Mouse (Mus musculus) myocyte (in vitro differentiated cells): ENCODE measurements at regions not wholly inside any gene's neighbourhood (a gene's known extent, or its start where the extent isn't known, plus 50 kb on each side); places are given as distances from the start of the nearest gene placed in this dataset.

Experiments
- H3K27me3 ChIP-seq: one replicate; pipeline ENCODE4 v1.6.1; 2011; ENCODE audit not compliant: control insufficient read depth, insufficient read depth, insufficient read length
- H3K36me3 ChIP-seq: one replicate; pipeline ENCODE4 v1.6.1; 2011; ENCODE audit not compliant: control insufficient read depth, insufficient read depth
- H3K4me2 ChIP-seq: one replicate; pipeline ENCODE4 v1.6.1; 2011; ENCODE audit warnings: low read depth, control low read depth
- H3K4me3 ChIP-seq: one replicate; pipeline ENCODE4 v1.5.1; 2011; ENCODE audit warnings: mild to moderate bottlenecking, control low read depth, moderate library complexity
- H3K79me2 ChIP-seq: one replicate; pipeline ENCODE4 v1.6.1; 2011; ENCODE audit not compliant: control insufficient read depth, insufficient read depth
- H3ac ChIP-seq: one replicate; pipeline ENCODE4 v1.6.1; 2011; ENCODE audit not compliant: control insufficient read depth, insufficient read length
- CEBPB ChIP-seq: IDR thresholded peaks from 2 replicates; pipeline ENCODE4 v1.6.1; 2011; ENCODE audit warnings: mild to moderate bottlenecking, moderate library complexity; ENCODE audit not compliant: poor library complexity, insufficient read depth, severe bottlenecking
- E2F4 ChIP-seq: IDR thresholded peaks from one replicate; pipeline ENCODE4 v1.6.1; 2011; ENCODE audit warnings: mild to moderate bottlenecking, control low read depth, moderate library complexity; ENCODE audit not compliant: insufficient read depth
- MAX ChIP-seq: IDR thresholded peaks from one replicate; pipeline ENCODE4 v1.6.1; 2011; ENCODE audit warnings: low read depth, mild to moderate bottlenecking, control low read depth
- MYOD1 ChIP-seq, 3 experiments: IDR thresholded peaks; one replicate each; pipeline ENCODE4 v1.6.1; 2011; ENCODE audit warnings: control low read depth in 2 of 3, low read depth in 2 of 3, mild to moderate bottlenecking in 2 of 3, moderate library complexity in 1 of 3; ENCODE audit not compliant: insufficient read length in 2 of 3, control insufficient read depth in 1 of 3
- MYOG ChIP-seq, 3 experiments: IDR thresholded peaks; one replicate each; pipeline ENCODE4 v1.6.1; 2011; ENCODE audit warnings: control low read depth in 2 of 3, low read depth in 2 of 3, mild to moderate bottlenecking in 2 of 3; ENCODE audit not compliant: insufficient read length in 2 of 3, control insufficient read depth in 1 of 3, insufficient read depth in 1 of 3
- POLR2A ChIP-seq: IDR thresholded peaks from one replicate; pipeline ENCODE4 v1.6.1; 2011; ENCODE audit warnings: low read depth, mild to moderate bottlenecking, control low read depth, moderate library complexity; ENCODE audit not compliant: insufficient read length
- POLR2AphosphoS2 ChIP-seq: IDR thresholded peaks from one replicate; pipeline ENCODE4 v1.6.1; 2011; ENCODE audit warnings: low read depth, control low read depth; ENCODE audit not compliant: insufficient read length
- REST ChIP-seq: IDR thresholded peaks from one replicate; pipeline ENCODE4 v1.6.1; 2011; ENCODE audit warnings: mild to moderate bottlenecking, control low read depth, moderate library complexity; ENCODE audit not compliant: insufficient read depth, insufficient read length
- SRF ChIP-seq: IDR thresholded peaks from one replicate; pipeline ENCODE4 v1.6.1; 2011; ENCODE audit warnings: low read depth; ENCODE audit not compliant: control insufficient read depth, insufficient read length
- TCF12 ChIP-seq: IDR thresholded peaks from one replicate; pipeline ENCODE4 v1.6.1; 2011; ENCODE audit warnings: mild to moderate bottlenecking, control low read depth; ENCODE audit not compliant: poor library complexity, insufficient read depth, severe bottlenecking
- TCF3 ChIP-seq: IDR thresholded peaks from one replicate; pipeline ENCODE4 v1.6.1; 2011; ENCODE audit warnings: low read depth, control low read depth; ENCODE audit not compliant: insufficient read length
- USF1 ChIP-seq: IDR thresholded peaks from one replicate; pipeline ENCODE4 v1.6.1; 2011; ENCODE audit warnings: low read depth, mild to moderate bottlenecking, control low read depth, moderate library complexity

DNA sequence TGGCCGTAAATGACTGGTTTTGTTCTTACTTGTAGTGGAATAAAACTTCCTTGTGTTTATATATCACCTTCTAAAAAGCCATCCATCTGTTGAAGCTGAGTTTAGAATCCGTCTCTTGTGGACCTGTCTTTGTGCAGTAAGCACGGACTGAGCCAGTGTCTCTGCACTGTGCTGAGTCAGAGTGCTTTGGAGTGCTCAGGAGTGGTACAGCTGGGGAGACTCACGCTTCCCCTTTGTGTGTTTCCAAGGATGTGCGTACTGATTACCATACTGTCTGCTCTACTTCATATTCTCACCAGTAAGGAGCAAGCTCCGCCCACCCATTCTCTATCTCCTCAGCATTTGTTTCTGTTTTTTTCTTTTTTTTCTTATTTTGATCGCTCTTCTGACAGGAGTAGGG lies 175.9 kb upstream of the Nr5a2 start:
- H3K27me3 ChIP-seq: no peaks in the 10 kb centered on the region
- H3K4me3 ChIP-seq: no peak overlapping the region
- H3K79me2 ChIP-seq: no peaks in the 10 kb centered on the region
- H3K36me3 ChIP-seq: no peaks in the 10 kb centered on the region
- TF ChIP-seq TCF3 (no peak), POLR2A (no peak), TCF12 (no peak), MAX (no peak), MYOD1 (IDR thresholded peaks at IDR 0.05; ENCODE audit: control insufficient read depth in 1 of 3, insufficient read length in 2 of 3, low read depth in 2 of 3) (no peak)
- no peak overlapping the region for H3ac ChIP-seq
- H3K4me2 ChIP-seq: no peak overlapping the region

DNA sequence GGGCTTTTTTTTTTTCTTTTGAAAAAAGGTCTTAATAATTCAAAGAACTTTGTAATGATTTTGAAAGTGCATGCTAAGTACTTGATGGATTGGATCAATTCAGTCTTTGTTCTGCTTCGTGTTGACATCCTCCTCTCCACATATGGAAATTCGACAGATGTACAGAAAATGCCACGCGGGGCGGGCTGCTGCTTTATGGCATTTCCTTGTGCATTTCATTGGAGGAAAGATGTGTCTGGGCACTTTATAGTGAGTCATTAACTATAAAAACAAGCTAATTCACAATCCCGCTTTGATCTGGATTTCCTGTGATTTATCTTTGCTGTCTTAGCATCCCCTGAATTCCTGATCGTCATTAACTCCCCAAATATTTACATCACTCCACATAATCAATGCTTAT lies 173.5 kb upstream of the Nr5a2 start:
- Histone ChIP-seq H3K4me2 (no peak overlapping the region), H3K79me2 (no peaks in the 10 kb centered on the region), H3K36me3 (no peaks in the 10 kb centered on the region), H3ac (no peak overlapping the region), H3K4me3 (no peak overlapping the region), H3K27me3 (no peaks in the 10 kb centered on the region)
- no peak for TF ChIP-seq MAX
- no peak for TF ChIP-seq POLR2A
- no peak for TF ChIP-seq SRF
- no peak for TF ChIP-seq MYOD1 (IDR thresholded peaks at IDR 0.05; ENCODE audit: control insufficient read depth in 1 of 3, insufficient read length in 2 of 3, low read depth in 2 of 3)
- TF ChIP-seq TCF12: no peak
- TF ChIP-seq CEBPB: no peak
- TF ChIP-seq REST: no peak
- no peak for TF ChIP-seq TCF3
- no peak for TF ChIP-seq USF1
- no peak for TF ChIP-seq E2F4
- no peak for TF ChIP-seq POLR2AphosphoS2
- TF ChIP-seq MYOG (IDR thresholded peaks at IDR 0.05; ENCODE audit: control insufficient read depth in 1 of 3, insufficient read depth in 1 of 3, insufficient read length in 2 of 3, low read depth in 2 of 3): no peak

DNA sequence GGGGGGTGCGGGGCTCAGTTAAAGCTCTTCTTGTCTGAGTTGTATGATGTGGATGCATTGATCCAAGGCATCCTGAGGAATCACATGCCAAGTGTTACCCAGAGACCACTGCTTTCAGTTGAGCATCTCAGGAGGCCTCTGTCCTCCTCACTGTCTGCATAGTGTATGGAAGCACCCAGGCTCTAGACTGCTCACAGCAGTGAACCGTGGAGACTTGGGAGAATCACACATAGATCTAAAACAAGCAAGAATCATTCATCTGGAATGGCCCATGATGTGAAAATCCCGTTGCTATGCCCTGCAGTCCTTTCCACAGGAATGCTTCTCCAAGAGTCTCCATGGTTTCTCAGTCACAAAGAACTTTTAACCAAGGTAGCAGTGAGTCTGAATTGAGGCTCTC lies 170.0 kb upstream of the Nr5a2 start:
- TF ChIP-seq MAX: no peak
- TF ChIP-seq POLR2AphosphoS2: no peak
- TF ChIP-seq CEBPB: no peak
- no peak for TF ChIP-seq E2F4
- no peak for TF ChIP-seq MYOG (IDR thresholded peaks at IDR 0.05; ENCODE audit: control insufficient read depth in 1 of 3, insufficient read depth in 1 of 3, insufficient read length in 2 of 3, low read depth in 2 of 3)
- no peak for TF ChIP-seq REST
- TF ChIP-seq TCF12: no peak
- no peak for TF ChIP-seq POLR2A
- TF ChIP-seq MYOD1 (IDR thresholded peaks at IDR 0.05; ENCODE audit: control insufficient read depth in 1 of 3, insufficient read length in 2 of 3, low read depth in 2 of 3): no peak
- no peak for TF ChIP-seq TCF3
- TF ChIP-seq USF1: no peak
- no peak for TF ChIP-seq SRF
- Histone ChIP-seq H3K27me3 (no peaks in the 10 kb centered on the region), H3K4me2 (no peak overlapping the region), H3K79me2 (no peaks in the 10 kb centered on the region), H3ac (no peak overlapping the region), H3K36me3 (no peaks in the 10 kb centered on the region), H3K4me3 (no peak overlapping the region)

DNA sequence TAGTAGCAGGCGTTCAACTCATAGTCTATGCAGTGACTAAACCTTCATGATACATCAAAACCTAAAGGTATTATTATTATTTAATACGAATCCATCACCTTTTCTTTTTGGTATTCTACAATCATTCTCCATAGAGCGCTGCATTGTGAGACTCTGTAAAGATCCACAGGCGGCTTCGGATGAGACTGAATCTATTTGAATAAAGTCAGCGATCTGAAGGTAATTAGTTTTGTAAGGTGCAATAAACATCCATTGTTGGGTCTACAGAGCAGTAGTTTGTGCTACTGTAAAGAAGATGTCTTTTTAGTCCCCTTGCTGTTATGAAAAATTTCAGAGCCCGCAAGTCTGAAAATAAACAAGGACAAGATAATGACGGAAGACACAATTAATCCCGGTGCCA lies 168.9 kb upstream of the Nr5a2 start:
- Histone ChIP-seq H3K27me3 (no peaks in the 10 kb centered on the region), H3K36me3 (no peaks in the 10 kb centered on the region), H3K4me2 (no peak overlapping the region), H3K4me3 (no peak overlapping the region), H3K79me2 (no peaks in the 10 kb centered on the region), H3ac (no peak overlapping the region)
- TF ChIP-seq USF1 (no peak), MAX (no peak), CEBPB (no peak), MYOD1 (IDR thresholded peaks at IDR 0.05; ENCODE audit: control insufficient read depth in 1 of 3, insufficient read length in 2 of 3, low read depth in 2 of 3) (no peak), POLR2A (no peak), TCF3 (no peak), E2F4 (no peak), MYOG (IDR thresholded peaks at IDR 0.05; ENCODE audit: control insufficient read depth in 1 of 3, insufficient read depth in 1 of 3, insufficient read length in 2 of 3, low read depth in 2 of 3) (no peak), REST (no peak), TCF12 (no peak), POLR2AphosphoS2 (no peak), SRF (no peak)

DNA sequence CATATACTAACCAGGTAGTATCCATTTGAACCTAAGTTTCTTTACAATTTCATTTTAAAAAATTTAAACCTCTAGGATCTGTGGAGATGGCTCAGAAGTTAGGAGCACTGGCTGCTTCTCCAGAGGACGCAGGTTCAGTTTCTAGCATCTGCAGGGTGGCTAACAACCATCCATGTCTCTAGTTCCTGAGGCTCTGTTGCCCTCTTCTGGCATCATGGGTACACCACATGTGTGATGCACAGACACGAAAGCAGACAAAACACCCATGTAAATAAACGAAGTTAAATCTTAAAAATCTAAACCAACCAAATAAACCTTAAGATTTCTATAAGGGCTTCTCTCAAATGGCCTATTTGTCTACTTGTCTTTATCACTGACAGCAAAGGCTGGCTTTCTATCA lies 157.6 kb upstream of the Nr5a2 start:
- Histone ChIP-seq H3ac (no peak overlapping the region), H3K27me3 (no peaks in the 10 kb centered on the region), H3K79me2 (no peaks in the 10 kb centered on the region), H3K4me2 (no peak overlapping the region), H3K36me3 (no peaks in the 10 kb centered on the region), H3K4me3 (no peak overlapping the region)
- TF ChIP-seq MAX (no peak), TCF12 (no peak), MYOG (IDR thresholded peaks at IDR 0.05; ENCODE audit: control insufficient read depth in 1 of 3, insufficient read depth in 1 of 3, insufficient read length in 2 of 3, low read depth in 2 of 3) (no peak), POLR2A (no peak), CEBPB (no peak), E2F4 (no peak), POLR2AphosphoS2 (no peak), SRF (no peak)
